Mouse (Mus musculus) limb, embryonic 14.5 days (tissue): Measurements from ENCODE around the gene Dusp27. TPM values are rescaled to one million over a fixed set of nuclear protein-coding genes. Genes with fewer than 3 reads are reported as not detected.

Experiments used
- ATAC-seq: fragments of 200-750 bp; cut with Nextera tagmentation; 2 replicates; pipeline ENCODE4 v1.8.0; 2017; ENCODE audit warnings: low read depth, moderate number of reproducible peaks, moderate TSS enrichment; ENCODE audit not compliant: low FRiP score
- DNase-seq: peaks from one replicate; pipeline ENCODE4 v3.0.0-alpha.2; 2015; ENCODE audit warnings: low spot score
- H3K27ac ChIP-seq: fragments of 300-500 bp; sonication (generic); replicated peaks from 2 replicates; pipeline ENCODE4 v1.5.1; 2014; ENCODE audit warnings: low read depth, mild to moderate bottlenecking, low read length, moderate library complexity, mixed read lengths
- H3K27me3 ChIP-seq: fragments of 300-500 bp; sonication (generic); 2 replicates; pipeline ENCODE4 v1.6.1; 2014; ENCODE audit warnings: low read length, mixed read lengths; ENCODE audit not compliant: control insufficient read depth, insufficient read depth
- H3K36me3 ChIP-seq: fragments of 300-500 bp; sonication (generic); 2 replicates; pipeline ENCODE4 v1.6.1; 2014; ENCODE audit warnings: mild to moderate bottlenecking, low read length, moderate library complexity, mixed read lengths; ENCODE audit not compliant: control insufficient read depth, insufficient read depth
- H3K4me1 ChIP-seq: fragments of 300-500 bp; sonication (generic); 2 replicates; pipeline ENCODE4 v1.6.1; 2014; ENCODE audit warnings: antibody characterized with exemption, low read length, mixed read lengths; ENCODE audit not compliant: control insufficient read depth, insufficient read depth
- H3K4me2 ChIP-seq: fragments of 300-500 bp; sonication (generic); replicated peaks from 2 replicates; pipeline ENCODE4 v1.6.1; 2014; ENCODE audit warnings: low read depth, mild to moderate bottlenecking, low read length, moderate library complexity; ENCODE audit not compliant: severe bottlenecking
- H3K4me3 ChIP-seq: fragments of 300-500 bp; sonication (generic); replicated peaks from 2 replicates; pipeline ENCODE4 v1.5.1; 2014; ENCODE audit warnings: low read length
- H3K9ac ChIP-seq: fragments of 300-500 bp; sonication (generic); 2 replicates; pipeline ENCODE4 v1.6.1; 2014; ENCODE audit warnings: mild to moderate bottlenecking, low read depth, low read length, moderate library complexity; ENCODE audit not compliant: severe bottlenecking
- H3K9me3 ChIP-seq: fragments of 300-500 bp; sonication (generic); 2 replicates; pipeline ENCODE4 v1.6.1; 2016; ENCODE audit warnings: low read length; ENCODE audit not compliant: control insufficient read depth
- POLR2A ChIP-seq: fragments of 200-500 bp; IDR thresholded peaks from 2 replicates; pipeline ENCODE4 v1.8.0; 2012; ENCODE audit warnings: inconsistent platforms, mild to moderate bottlenecking, moderate library complexity, borderline replicate concordance; ENCODE audit not compliant: insufficient read depth, insufficient read length; ENCODE audit errors: extremely low read depth
- WGBS: fragments of 180-500 bp; shearing (Covaris S2); extraction: QIAGEN DNeasy Blood & Tissue Kit; methylation state at CpG from one replicate; pipeline ENCODE4 v1.1.7; 2014; 5-methylcytosine and 5-hydroxymethylcytosine counted together
- polyA plus RNA-seq, 2 experiments: library from polyadenylated mRNA; depleted of rRNA in 1 of 2; stranded (reverse) in 1 of 2; unstranded in 1 of 2; fragments of >200 nt; fragmentation: Nextera tagmentation in 1 of 2; extraction: Ambion mirVana in 1 of 2; gene quantifications; 2 replicates each; pipeline versions ENCODE4 v1.2.1 to v1.2.3; 2012 to 2014

Gene Dusp27
- polyA plus RNA-seq, 2 experiments, result 3.6 to 6.4 TPM

GRCm38 (mm10) chr1:166061532-166061931 is 66.2 kb downstream of the Dusp27 start:
- WGBS, result 33% methylated on average over 3 of the region's 3 CpGs
- Histone ChIP-seq H3K27ac (no peak overlapping the region), H3K27me3 (no peaks in the 10 kb centered on the region), H3K9ac (no peak overlapping the region), H3K4me1 (peaks cover 5% of the 10 kb centered on the region; the same call in 1 of the 2 replicates), H3K4me3 (no peak overlapping the region), H3K4me2 (no peak overlapping the region), H3K9me3 (no peaks in the 10 kb centered on the region), H3K36me3 (no peaks in the 10 kb centered on the region)
- DNase-seq (no peak), ATAC-seq (no peak)
- TF ChIP-seq POLR2A, result no peak

- Histone ChIP-seq H3K4me2 (no peak overlapping the region), H3K4me1 (peaks cover 5% of the 10 kb centered on the region; the same call in 1 of the 2 replicates), H3K36me3 (no peaks in the 10 kb centered on the region), H3K4me3 (no peak overlapping the region), H3K27ac (no peak overlapping the region), H3K9me3 (no peaks in the 10 kb centered on the region), H3K27me3 (no peaks in the 10 kb centered on the region), H3K9ac (no peak overlapping the region)
- DNase-seq (no peak), ATAC-seq (no peak)
- no peak for TF ChIP-seq POLR2A
- 31% methylated on average over 1 of the region's 1 CpGs for WGBS
These were observed 67.3 kb downstream of the Dusp27 start for GRCm38 (mm10) chr1:166060406-166060805.

GRCm38 (mm10) chr1:166056098-166056756 is 71.5 kb downstream of the Dusp27 start:
- Histone ChIP-seq H3K36me3 (no peaks in the 10 kb centered on the region), H3K4me3 (no peak overlapping the region), H3K9me3 (no peaks in the 10 kb centered on the region), H3K27me3 (no peaks in the 10 kb centered on the region), H3K27ac (no peak overlapping the region), H3K9ac (no peak overlapping the region), H3K4me1 (no peaks in the 10 kb centered on the region), H3K4me2 (no peak overlapping the region)
- no peak for DNase-seq
- ATAC-seq, result no peak
- WGBS, result 39% methylated on average over 9 of the region's 9 CpGs
- no peak for TF ChIP-seq POLR2A

- no peak for TF ChIP-seq POLR2A
- H3K9ac ChIP-seq, result no peak overlapping the region
- no peak overlapping the region for H3K4me3 ChIP-seq
- H3K9me3 ChIP-seq, result no peaks in the 10 kb centered on the region
- no peak for DNase-seq
- 29% methylated on average over 10 of the region's 10 CpGs for WGBS
- H3K4me1 ChIP-seq, result peaks cover 10% of the 10 kb centered on the region
- no peak overlapping the region for H3K4me2 ChIP-seq
- no peaks in the 10 kb centered on the region for H3K27me3 ChIP-seq
- ATAC-seq, result no peak
- H3K27ac ChIP-seq, result no peak overlapping the region
- H3K36me3 ChIP-seq, result no peaks in the 10 kb centered on the region
These were observed 74.3 kb downstream of the Dusp27 start for GRCm38 (mm10) chr1:166053285-166053955.

GRCm38 (mm10) chr1:166049046-166049827 is 78.5 kb downstream of the Dusp27 start:
- peak overlapping the region; percentile 41 for H3K4me3 ChIP-seq
- H3K4me1 ChIP-seq, result peaks cover 31% of the 10 kb centered on the region
- H3K27ac ChIP-seq, result no peak overlapping the region
- WGBS, result 7% methylated on average over 11 of the region's 11 CpGs
- peak; percentile 56 for ATAC-seq
- peak; percentile 66 for DNase-seq
- TF ChIP-seq POLR2A, result no peak
- peak overlapping the region; percentile 44 for H3K9ac ChIP-seq
- peak overlapping the region; percentile 91 for H3K4me2 ChIP-seq
- H3K36me3 ChIP-seq, result no peaks in the 10 kb centered on the region
- H3K27me3 ChIP-seq, result peaks cover 6% of the 10 kb centered on the region; the same call in 1 of the 2 replicates
- no peaks in the 10 kb centered on the region for H3K9me3 ChIP-seq
